Mouse (Mus musculus): ENCODE data around the gene Slc13a5. TPM values are rescaled to one million over a fixed set of nuclear protein-coding genes. Genes with fewer than 3 reads are reported as not detected.

The Slc13a5 gene
- total RNA-seq, 2 experiments from 2014 or later = 7.2 to 9.8 TPM

GRCm38 (mm10) chr11:72266207-72266959 is 639 bp downstream of the Slc13a5 start:
- DNase-seq = peak; percentile 81
- intact Hi-C loops (cut with DNase I) = loop anchor here (5.0 kb wide), 1 partner anchor 34 kb away; no protein-coding TSS in a partner anchor

DNA sequence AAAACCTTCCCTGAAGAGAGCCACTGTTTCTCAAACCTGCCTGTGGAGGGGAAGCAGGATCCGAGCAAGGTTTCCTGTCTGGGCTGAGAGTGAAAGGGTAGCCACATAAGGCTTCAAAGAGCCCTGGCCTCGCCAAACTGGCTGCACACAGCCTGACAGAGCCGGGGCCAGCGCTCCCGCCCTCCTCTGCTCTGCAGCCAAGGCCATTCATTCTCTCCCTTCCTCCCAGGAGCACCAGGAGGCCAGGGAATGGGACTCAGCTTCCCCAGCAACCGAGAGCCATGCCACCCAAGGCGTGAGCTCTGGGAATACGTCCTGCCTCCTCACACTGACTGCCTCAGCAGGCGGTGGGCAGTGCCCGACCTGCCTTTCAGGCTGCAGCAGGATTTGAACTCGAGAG is 1.5 kb downstream of the Slc13a5 start:
- intact Hi-C loops (cut with DNase I) = loop anchor here (5.0 kb wide), 1 partner anchor 33 kb away; no protein-coding TSS in a partner anchor
- peak; percentile 40 for DNase-seq

- DNase-seq = no peak
- intact Hi-C loops (cut with DNase I) = no loop called here
Measured at GRCm38 (mm10) chr11:72256441-72256840, 10.6 kb downstream of the Slc13a5 start.

- DNase-seq = no peak
- intact Hi-C loops (cut with DNase I) = no loop called here
Measured at GRCm38 (mm10) chr11:72255629-72256028, 11.4 kb downstream of the Slc13a5 start.

DNA sequence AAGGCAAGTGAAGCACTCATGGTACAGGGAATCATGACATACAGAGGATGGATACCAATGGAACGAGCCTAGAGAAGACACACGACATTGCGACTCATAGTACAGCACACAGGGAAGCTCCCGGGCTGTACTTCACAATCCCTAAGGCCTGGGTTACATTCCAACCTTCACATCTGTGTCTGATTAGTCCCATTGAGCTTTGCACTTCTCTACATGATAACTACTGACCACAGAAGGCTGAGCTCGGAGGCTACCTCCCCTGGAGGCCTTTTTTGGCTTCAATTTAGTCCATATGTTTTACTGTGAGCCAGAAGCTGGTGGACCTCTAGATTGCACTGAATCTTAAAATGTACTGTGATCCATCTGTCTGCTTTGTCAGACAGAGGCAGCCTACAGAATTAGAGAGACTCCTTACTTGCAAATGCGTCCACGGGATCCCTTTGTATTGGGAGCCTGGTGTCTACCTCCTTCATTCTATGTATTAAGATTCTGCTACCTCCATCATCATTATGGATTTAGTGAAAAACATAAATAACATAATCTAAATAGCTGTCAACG is 21.7 kb downstream of the Slc13a5 start:
- no peak for DNase-seq

DNA sequence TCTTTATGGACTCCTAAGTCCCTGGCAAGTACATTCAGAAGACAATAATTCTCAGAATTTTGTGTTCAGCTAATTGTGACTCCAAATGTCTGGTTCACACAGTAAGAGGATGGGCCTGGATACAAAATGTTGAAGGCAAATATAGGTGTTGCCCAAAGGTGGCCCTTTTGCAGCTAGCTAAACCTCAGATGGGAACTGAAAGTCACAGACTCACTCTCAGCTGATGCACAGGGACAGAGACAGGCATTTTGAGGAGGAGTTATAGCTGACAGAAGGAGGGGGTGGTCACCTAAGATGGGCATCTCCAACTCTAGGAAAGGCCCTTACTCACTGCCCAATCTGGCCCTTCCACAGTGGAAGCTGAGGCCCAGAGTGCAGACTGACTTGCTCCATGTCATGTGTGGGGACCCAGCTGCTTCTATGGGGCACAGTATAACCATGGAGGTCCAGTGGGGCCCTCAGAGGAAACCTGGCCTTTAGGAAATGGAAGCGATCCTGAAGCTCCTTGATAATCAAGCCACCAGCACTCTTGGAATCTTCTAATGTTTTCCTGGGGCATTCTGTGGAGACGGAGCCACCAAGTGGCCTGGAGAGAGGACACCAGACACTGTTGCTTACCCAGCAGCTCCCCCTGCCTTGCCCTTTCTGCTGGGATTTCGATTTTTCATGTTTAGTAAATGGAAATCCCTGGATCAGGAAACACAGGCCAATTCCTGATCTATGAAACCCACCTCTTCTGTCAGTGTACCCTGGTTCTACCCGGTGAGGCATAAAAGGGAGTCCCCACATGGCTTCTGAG is 26.8 kb downstream of the Slc13a5 start:
- intact Hi-C loops (cut with DNase I) = no loop called here
- DNase-seq = no peak

More for the DNA sequence above, 21.7 kb downstream of the Slc13a5 start:
- intact Hi-C loops (cut with DNase I) = no loop called here

DNA sequence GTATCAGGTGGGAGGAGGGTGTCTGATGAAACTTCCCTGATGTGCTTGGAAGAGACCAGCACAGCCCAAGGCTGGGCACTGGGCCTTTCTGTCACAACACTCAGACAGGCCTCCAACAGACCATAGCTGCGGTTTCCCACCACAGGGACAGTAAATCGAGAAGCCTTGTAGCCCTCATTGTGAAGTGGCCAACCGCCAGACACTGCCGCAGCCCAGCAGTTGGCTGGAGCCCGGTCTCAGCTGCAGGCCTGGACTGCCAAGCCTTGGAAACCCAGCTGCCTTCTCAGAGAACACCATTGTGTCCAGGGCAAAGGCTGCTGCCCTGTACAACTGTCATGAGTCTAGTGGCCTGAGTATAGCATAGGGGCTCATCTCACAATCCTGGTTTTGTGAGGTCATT is 33.0 kb downstream of the Slc13a5 start:
- intact Hi-C loops (cut with DNase I) = loop anchor here (5.0 kb wide), 1 partner anchor 33 kb away; the partner anchor contains the start of gene Slc13a5
- peak; percentile 90 for DNase-seq

GRCm38 (mm10) chr11:72232991-72233390 is 34.0 kb downstream of the Slc13a5 start:
- DNase-seq = no peak
- intact Hi-C loops (cut with DNase I) = loop anchor here (5.0 kb wide), 1 partner anchor 34 kb away; the partner anchor contains the start of gene Slc13a5

GRCm38 (mm10) chr11:72232068-72232467 is 35.0 kb downstream of the Slc13a5 start:
- DNase-seq = no peak
- intact Hi-C loops (cut with DNase I) = loop anchor here (5.0 kb wide), 1 partner anchor 35 kb away; the partner anchor contains the start of gene Slc13a5

- intact Hi-C loops (cut with DNase I) = loop anchor here (10.0 kb wide), 2 partner anchors 116 to 336 kb away; no protein-coding TSS in a partner anchor
- DNase-seq = no peak
Measured at GRCm38 (mm10) chr11:72228513-72228912, 38.5 kb downstream of the Slc13a5 start.

DNA sequence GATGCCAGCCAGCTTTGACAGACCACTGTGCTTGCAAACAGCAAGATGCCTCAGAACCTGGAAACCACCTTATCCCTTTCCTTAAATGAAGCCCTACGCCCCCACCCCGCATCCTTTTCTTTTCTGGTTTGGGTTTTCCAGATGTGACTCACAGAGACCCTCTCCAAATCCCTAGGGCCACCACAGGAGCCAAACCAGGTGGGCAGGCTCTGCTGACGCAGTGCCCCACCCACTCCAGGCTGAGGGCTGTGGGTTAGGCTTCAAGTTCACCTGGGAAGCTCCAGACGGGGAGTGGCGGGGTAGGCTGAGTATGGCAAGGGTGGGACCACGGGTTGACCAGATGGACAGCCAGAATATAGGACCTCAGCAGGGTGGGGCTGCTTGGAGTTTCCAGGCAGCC is 40.1 kb downstream of the Slc13a5 start:
- DNase-seq = peak; percentile 27
- intact Hi-C loops (cut with DNase I) = loop anchor here (10.0 kb wide), 2 partner anchors 118 to 338 kb away; no protein-coding TSS in a partner anchor

GRCm38 (mm10) chr11:72226020-72226791 is 40.8 kb downstream of the Slc13a5 start:
- peak; percentile 96 for DNase-seq
- intact Hi-C loops (cut with DNase I) = loop anchor here (10.0 kb wide), 2 partner anchors 119 to 339 kb away; no protein-coding TSS in a partner anchor

GRCm38 (mm10) chr11:72224865-72225264 is 42.2 kb downstream of the Slc13a5 start:
- intact Hi-C loops (cut with DNase I) = loop anchor here (5.0 to 10.0 kb wide), 3 partner anchors 120 to 340 kb away; no protein-coding TSS in a partner anchor
- DNase-seq = peak; percentile 88

- no peak for DNase-seq
Measured at GRCm38 (mm10) chr11:72223414-72223813, 43.6 kb downstream of the Slc13a5 start.

DNA sequence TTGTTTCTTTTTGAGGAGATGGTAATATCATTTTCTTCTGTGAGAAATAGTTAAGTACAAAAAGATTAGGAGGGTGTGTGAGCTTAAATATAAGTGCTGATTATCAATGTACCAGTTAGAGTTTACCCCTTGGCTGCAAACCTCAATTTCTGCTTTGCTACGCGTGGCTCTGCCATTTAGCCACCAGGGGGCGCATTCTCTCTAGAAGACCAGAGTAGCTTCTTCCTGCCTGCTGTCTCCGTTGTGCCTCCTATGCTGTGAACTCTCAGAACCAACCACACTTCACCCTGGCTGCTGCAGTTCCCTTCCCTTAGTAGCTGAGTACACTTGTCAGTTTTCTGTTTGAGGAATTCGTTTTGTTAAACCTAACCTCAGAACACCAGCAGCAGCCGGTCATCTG is 45.7 kb downstream of the Slc13a5 start:
- intact Hi-C loops (cut with DNase I) = loop anchor here (5.0 to 10.0 kb wide), 3 partner anchors 124 to 344 kb away; no protein-coding TSS in a partner anchor
- DNase-seq = peak; percentile 80

More at GRCm38 (mm10) chr11:72223414-72223813, 43.6 kb downstream of the Slc13a5 start:
- intact Hi-C loops (cut with DNase I) = loop anchor here (5.0 to 10.0 kb wide), 3 partner anchors 121 to 341 kb away; no protein-coding TSS in a partner anchor

- no peak for DNase-seq
- intact Hi-C loops (cut with DNase I) = no loop called here
Measured at GRCm38 (mm10) chr11:72217116-72217515, 49.9 kb downstream of the Slc13a5 start.

DNA sequence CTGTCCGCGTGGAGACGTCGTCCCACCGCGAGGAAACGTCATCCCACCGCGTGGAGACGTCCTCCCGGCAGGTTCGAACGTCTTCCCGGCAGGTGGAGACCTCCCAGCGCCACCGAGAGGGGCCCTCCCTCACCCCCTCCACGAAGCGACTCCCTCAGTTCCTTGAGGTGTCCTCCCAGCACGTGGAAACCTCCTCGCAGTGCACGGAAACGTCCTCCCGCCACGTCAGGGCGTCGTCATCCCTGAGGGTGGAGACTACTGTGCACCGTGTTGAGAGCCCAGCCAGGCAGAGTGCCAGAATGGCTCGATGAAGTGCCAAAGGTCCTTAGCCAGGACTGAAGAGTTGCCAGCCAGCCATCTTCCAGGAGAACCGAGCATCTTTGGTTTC is 51.6 kb downstream of the Slc13a5 start, which contains the start of gene Med31:
Gene Med31 (minus strand): TSS at position 183 of the 388 bp plus-strand sequence.
- intact Hi-C loops (cut with DNase I) = no loop called here
- peak; percentile 86 for DNase-seq

GRCm38 (mm10) chr11:72214591-72215409 is 52.2 kb downstream of the Slc13a5 start:
- intact Hi-C loops (cut with DNase I) = no loop called here
- peak; percentile 98 for DNase-seq
